Mouse (Mus musculus) neural tube, embryonic 12.5 days (tissue): ENCODE results near the gene Fam83e. TPM values are rescaled to one million over a fixed set of nuclear protein-coding genes. Genes with fewer than 3 reads are reported as not detected.

ENCODE experiments used
- ATAC-seq: fragments of 200-750 bp; cut with Nextera tagmentation; 2 replicates; pipeline ENCODE4 v1.8.0; 2017; ENCODE audit warnings: low read depth, mild to moderate bottlenecking, moderate TSS enrichment, moderate library complexity; ENCODE audit not compliant: low FRiP score
- H3K27ac ChIP-seq: fragments of 300-500 bp; sonication (generic); 2 replicates; pipeline ENCODE4 v1.5.1; 2016
- H3K27me3 ChIP-seq: fragments of 300-500 bp; sonication (generic); replicated peaks from 2 replicates; pipeline ENCODE4 v1.6.1; 2016; ENCODE audit warnings: mild to moderate bottlenecking
- H3K36me3 ChIP-seq: fragments of 300-500 bp; sonication (generic); 2 replicates; pipeline ENCODE4 v1.6.1; 2016; ENCODE audit warnings: mild to moderate bottlenecking
- H3K4me1 ChIP-seq: fragments of 300-500 bp; sonication (generic); 2 replicates; pipeline ENCODE4 v1.6.1; 2016
- H3K4me2 ChIP-seq: fragments of 300-500 bp; sonication (generic); replicated peaks from 2 replicates; pipeline ENCODE4 v1.6.1; 2016; ENCODE audit warnings: mild to moderate bottlenecking
- H3K4me3 ChIP-seq: fragments of 300-500 bp; sonication (generic); 2 replicates; pipeline ENCODE4 v1.5.1; 2016
- H3K9ac ChIP-seq: fragments of 300-500 bp; sonication (generic); 2 replicates; pipeline ENCODE4 v1.6.1; 2016; ENCODE audit warnings: mild to moderate bottlenecking
- H3K9me3 ChIP-seq: fragments of 300-500 bp; sonication (generic); 2 replicates; pipeline ENCODE4 v1.6.1; 2016; ENCODE audit warnings: mild to moderate bottlenecking
- WGBS: fragments of 180-500 bp; shearing (Covaris S2); methylation state at CpG from one replicate; pipeline ENCODE4 v1.1.7; 2016; 5-methylcytosine and 5-hydroxymethylcytosine counted together
- polyA plus RNA-seq: library from polyadenylated mRNA; unstranded; fragments of >200 nt; fragmentation: Nextera tagmentation; extraction: Ambion mirVana; gene quantifications from 2 replicates; pipeline ENCODE4 v1.2.1, GENCODE M21; 2016

Fam83e gene
- polyA plus RNA-seq, 1 experiment from 2014 or later = 0.94 TPM

GRCm38 (mm10) chr7:45711316-45712021 is 9.5 kb upstream of the Fam83e start:
- no peak overlapping the region for H3K27ac ChIP-seq
- no peak overlapping the region for H3K4me3 ChIP-seq
- WGBS = 91% methylated on average over 24 of the region's 24 CpGs
- H3K4me1 ChIP-seq = peaks cover 57% of the 10 kb centered on the region
- no peak for ATAC-seq
- H3K9ac ChIP-seq = no peak overlapping the region
- no peaks in the 10 kb centered on the region for H3K9me3 ChIP-seq
- H3K4me2 ChIP-seq = no peak overlapping the region
- peaks cover 36% of the 10 kb centered on the region for H3K36me3 ChIP-seq
- H3K27me3 ChIP-seq = no peaks in the 10 kb centered on the region

DNA sequence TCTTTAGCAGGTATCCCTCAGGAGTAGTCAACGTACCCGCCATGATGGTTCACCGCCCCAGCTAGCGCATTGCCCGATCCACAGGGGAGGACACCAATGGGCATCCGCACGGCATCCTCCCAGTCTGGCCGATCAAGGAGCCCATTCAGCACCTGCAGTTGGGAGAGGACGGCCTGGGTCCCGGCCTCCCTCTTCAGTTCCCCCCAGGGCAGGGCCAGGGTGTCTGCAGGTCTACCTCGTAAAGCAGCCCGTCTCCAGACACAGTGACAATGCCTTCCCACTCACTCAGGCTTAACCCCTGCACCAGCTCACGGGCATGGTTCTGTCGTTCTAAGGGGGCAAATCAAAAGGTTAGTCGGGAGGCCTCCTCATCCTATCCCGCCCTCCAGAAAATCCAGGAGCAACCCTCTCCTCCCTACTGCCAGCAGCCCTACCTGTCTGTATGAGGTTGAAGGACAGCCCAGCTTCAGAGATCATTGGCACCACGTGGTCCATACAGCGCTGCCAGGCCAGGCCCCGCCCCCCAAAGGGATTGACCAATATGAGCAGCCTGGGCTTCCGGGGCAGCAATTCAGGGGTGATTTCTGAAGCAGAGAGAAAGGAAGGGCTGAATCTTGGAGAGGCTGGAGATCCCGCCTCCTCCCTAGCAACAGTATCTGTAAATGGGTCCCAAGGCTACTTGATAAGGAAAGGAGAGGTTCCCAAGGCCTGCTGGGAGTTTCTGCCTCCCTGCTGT is 8.8 kb upstream of the Fam83e start:
- H3K9ac ChIP-seq = no peak overlapping the region
- WGBS = 90% methylated on average over 21 of the region's 21 CpGs

GRCm38 (mm10) chr7:45713396-45713795 is 7.6 kb upstream of the Fam83e start:
- Histone ChIP-seq H3K36me3 (peaks cover 36% of the 10 kb centered on the region), H3K27me3 (no peaks in the 10 kb centered on the region), H3K4me1 (peaks cover 45% of the 10 kb centered on the region), H3K9me3 (no peaks in the 10 kb centered on the region), H3K9ac (no peak overlapping the region), H3K4me2 (no peak overlapping the region; the same call in 1 of the 2 replicates), H3K27ac (no peak overlapping the region), H3K4me3 (no peak overlapping the region)
- no peak for ATAC-seq
- WGBS = 94% methylated on average over 16 of the region's 16 CpGs

More for the DNA sequence above, 8.8 kb upstream of the Fam83e start:
- H3K4me3 ChIP-seq = no peak overlapping the region
- ATAC-seq = no peak
- no peaks in the 10 kb centered on the region for H3K27me3 ChIP-seq
- peaks cover 36% of the 10 kb centered on the region for H3K36me3 ChIP-seq
- no peak overlapping the region for H3K4me2 ChIP-seq
- H3K27ac ChIP-seq = no peak overlapping the region
- peaks cover 57% of the 10 kb centered on the region for H3K4me1 ChIP-seq
- no peaks in the 10 kb centered on the region for H3K9me3 ChIP-seq

DNA sequence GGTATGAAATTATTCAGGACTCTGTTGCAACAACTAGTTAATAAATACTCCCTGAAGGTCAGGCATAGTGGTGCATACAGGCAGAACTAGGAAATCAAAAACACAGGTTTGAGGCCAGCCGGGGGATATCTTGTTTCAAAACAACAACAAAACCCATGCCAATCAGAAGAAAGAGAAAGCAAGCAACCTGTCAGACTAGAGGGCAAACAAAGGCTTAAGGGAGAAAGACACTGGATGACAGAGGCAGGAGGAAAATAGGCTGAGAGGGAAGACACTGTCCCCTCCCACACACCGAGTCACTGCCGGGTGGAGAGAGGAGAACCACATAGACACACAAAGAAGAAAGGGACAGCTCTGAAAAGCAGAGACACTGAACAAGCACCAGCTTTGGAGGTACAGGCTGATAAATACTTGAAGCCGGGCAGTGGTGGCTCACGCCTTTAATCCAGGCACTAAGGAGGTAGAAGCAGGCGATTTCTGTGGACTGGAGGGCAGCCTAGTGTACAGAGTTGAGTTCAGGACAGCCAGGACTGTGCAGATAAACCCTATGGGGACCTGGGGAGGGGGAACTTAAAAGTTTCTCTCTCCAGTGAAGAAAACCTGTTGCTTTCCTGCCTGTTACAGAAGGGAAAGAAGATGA is 7.0 kb upstream of the Fam83e start:
- Histone ChIP-seq H3K4me1 (peaks cover 45% of the 10 kb centered on the region), H3K9me3 (no peaks in the 10 kb centered on the region), H3K9ac (peak overlapping the region; percentile 69; the same call in 1 of the 2 replicates), H3K4me2 (peak overlapping the region; percentile 93), H3K27me3 (no peaks in the 10 kb centered on the region), H3K4me3 (peak overlapping the region; percentile 74), H3K36me3 (peaks cover 36% of the 10 kb centered on the region), H3K27ac (no peak overlapping the region)
- no peak for ATAC-seq
- WGBS = 93% methylated on average over 6 of the region's 6 CpGs

DNA sequence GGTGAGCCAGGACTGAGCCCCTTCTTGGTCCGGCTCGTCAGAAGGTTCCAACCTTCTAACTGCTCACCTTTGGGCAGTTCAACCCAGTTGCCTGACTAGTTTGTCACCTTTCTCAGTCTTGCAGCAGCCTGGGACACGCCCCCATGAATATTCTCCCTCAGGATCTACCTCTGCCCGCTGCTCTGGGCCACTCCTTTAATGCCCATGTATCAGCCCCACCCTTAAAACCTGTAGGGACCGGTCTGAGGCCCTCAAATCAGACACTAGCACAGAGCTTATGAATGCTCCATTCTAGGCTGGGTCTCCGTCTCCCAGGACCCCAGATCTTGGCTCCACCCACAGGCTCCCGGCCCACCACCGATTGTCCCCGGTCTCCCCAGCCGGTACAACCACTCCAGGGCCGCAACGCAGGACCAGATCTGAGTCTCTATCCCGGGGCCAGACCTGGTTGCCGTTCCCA is 6.4 kb upstream of the Fam83e start:
- Histone ChIP-seq H3K9me3 (no peaks in the 10 kb centered on the region), H3K36me3 (peaks cover 42% of the 10 kb centered on the region)

GRCm38 (mm10) chr7:45715090-45715708 is 5.8 kb upstream of the Fam83e start, which contains the start of gene Rpl18:
Gene Rpl18 (plus strand): TSS chr7:45715457.
- Histone ChIP-seq H3K27ac (no peak within 1 kb of the TSS), H3K36me3 (peaks cover 44% of the 10 kb centered on the region), H3K27me3 (no peaks in the 10 kb centered on the region), H3K9ac (peak within 1 kb of the TSS; percentile 69), H3K4me3 (peak within 1 kb of the TSS; percentile 74), H3K9me3 (no peaks in the 10 kb centered on the region), H3K4me1 (peaks cover 44% of the 10 kb centered on the region), H3K4me2 (peak within 1 kb of the TSS; percentile 93)
- ATAC-seq = peak; percentile 86
- 6% methylated on average over 34 of the region's 34 CpGs for whole genome bisulfite sequencing

More for the DNA sequence above, 6.4 kb upstream of the Fam83e start:
- Histone ChIP-seq H3K27ac (no peak overlapping the region), H3K4me3 (peak overlapping the region; percentile 74), H3K27me3 (no peaks in the 10 kb centered on the region), H3K4me1 (peaks cover 45% of the 10 kb centered on the region), H3K4me2 (peak overlapping the region; percentile 93), H3K9ac (peak overlapping the region; percentile 69)
- ATAC-seq = peak; percentile 17; the same call in 1 of the 2 replicates
- 10% methylated on average over 14 of the region's 14 CpGs for WGBS

DNA sequence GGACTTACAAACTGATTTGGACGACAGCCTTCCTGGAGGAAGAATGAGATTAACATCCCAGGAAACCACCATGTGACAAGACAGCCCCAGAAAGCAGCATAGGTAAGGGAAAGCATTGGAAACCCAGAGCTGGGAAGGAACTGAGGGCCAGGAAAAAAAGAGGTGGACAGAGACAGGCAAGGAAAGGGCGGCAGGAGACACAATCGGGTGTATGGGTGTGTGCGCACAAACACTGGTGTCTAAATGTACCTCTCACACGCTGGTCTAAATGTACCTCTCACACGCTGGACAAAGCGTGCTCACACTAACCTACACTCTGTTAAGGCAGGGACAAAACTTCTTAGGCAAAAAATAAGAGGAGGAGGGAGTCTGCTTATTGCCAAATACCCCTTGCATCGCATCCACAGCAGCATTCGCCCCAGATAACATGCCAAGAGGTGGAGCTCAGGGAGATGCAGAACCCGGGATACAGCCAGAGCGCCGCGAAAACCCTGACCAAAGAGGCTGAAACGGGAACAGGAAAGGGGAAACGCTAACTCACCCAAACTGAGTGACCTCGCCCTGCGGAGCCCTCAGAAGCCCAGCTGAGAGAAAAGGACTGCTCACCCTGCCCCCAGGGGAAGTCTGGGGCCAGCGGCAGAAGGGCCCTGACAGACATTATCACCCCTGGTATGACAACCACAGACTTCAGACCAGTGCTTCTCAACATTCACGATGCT is 5.1 kb upstream of the Fam83e start:
- peaks cover 45% of the 10 kb centered on the region for H3K36me3 ChIP-seq
- no peaks in the 10 kb centered on the region for H3K9me3 ChIP-seq
- no peak overlapping the region for H3K27ac ChIP-seq
- WGBS = 85% methylated on average over 19 of the region's 19 CpGs
- peak overlapping the region; percentile 93 for H3K4me2 ChIP-seq
- peaks cover 44% of the 10 kb centered on the region for H3K4me1 ChIP-seq
- ATAC-seq = no peak
- H3K27me3 ChIP-seq = no peaks in the 10 kb centered on the region
- peak overlapping the region; percentile 74; the same call in 1 of the 2 replicates for H3K4me3 ChIP-seq
- H3K9ac ChIP-seq = peak overlapping the region; percentile 48

- Histone ChIP-seq H3K27me3 (no peaks in the 10 kb centered on the region), H3K9ac (no peak overlapping the region), H3K27ac (no peak overlapping the region), H3K36me3 (peaks cover 45% of the 10 kb centered on the region), H3K4me2 (peak overlapping the region; percentile 93), H3K4me3 (peak overlapping the region; percentile 91; the same call in 1 of the 2 replicates), H3K4me1 (peaks cover 44% of the 10 kb centered on the region), H3K9me3 (no peaks in the 10 kb centered on the region)
- 93% methylated on average over 3 of the region's 3 CpGs for WGBS
- ATAC-seq = no peak
Observed at GRCm38 (mm10) chr7:45716460-45716857, 4.6 kb upstream of the Fam83e start.

DNA sequence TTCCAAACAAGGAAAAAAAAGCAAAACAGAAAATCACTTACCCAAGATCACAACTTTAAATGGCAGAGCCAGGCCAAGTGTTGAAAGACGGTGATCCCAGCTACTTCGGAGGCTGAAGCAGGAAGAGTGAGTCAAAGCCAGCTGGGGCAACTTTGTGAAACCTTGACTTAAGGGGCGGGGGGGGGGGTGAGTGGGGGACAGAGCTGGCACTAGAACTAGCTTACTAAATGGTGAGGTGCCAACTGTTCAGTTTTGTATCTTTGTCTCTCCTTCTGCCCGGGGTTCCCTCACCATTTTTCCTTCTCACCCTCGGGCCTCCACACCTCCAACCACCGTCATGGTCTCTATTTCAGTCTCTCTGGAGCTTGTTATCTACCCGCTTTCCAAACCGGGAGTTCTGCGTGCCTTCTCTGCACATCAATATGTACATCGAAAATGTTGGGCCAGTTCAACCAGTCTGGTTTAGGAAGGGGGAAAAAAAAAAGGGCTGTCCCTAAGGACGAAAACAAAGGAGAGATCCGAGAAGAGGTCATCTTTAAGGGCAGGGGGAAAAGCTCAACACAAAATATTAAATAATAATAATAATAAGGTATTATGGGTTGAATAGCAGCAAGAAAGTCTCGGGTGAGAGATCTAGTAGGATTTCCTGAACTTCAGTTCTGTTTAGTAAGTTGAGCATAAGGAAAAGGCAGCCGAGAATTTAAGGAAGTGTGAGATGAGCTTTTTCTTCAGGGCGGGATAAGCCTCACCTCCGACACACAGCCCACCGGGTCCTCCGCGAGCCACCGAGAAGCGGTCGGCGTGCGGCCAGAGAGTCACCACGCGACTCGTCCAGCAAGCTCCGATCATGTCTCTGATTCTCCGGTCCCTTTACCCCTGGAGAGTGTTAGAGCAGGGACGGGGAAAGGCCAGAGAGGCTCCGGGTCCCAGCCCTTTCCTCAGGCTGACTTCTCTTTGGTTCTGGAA is 3.8 kb upstream of the Fam83e start:
- Histone ChIP-seq H3K9me3 (no peaks in the 10 kb centered on the region), H3K9ac (peak overlapping the region; percentile 73), H3K4me1 (peaks cover 44% of the 10 kb centered on the region), H3K36me3 (peaks cover 45% of the 10 kb centered on the region), H3K4me3 (peak overlapping the region; percentile 91), H3K27me3 (no peaks in the 10 kb centered on the region), H3K27ac (peak overlapping the region; percentile 50), H3K4me2 (peak overlapping the region; percentile 93)
- WGBS = 12% methylated on average over 31 of the region's 31 CpGs
- ATAC-seq = peak; percentile 25

GRCm38 (mm10) chr7:45717918-45718297 is 3.1 kb upstream of the Fam83e start, which contains the start of gene Sphk2:
Gene Sphk2 (minus strand): TSS chr7:45718002.
- Histone ChIP-seq H3K36me3 (peaks cover 45% of the 10 kb centered on the region), H3K27ac (peak within 1 kb of the TSS; percentile 67), H3K4me3 (peak within 1 kb of the TSS; percentile 91), H3K9me3 (no peaks in the 10 kb centered on the region), H3K4me1 (peaks cover 44% of the 10 kb centered on the region), H3K9ac (peak within 1 kb of the TSS; percentile 92), H3K27me3 (no peaks in the 10 kb centered on the region), H3K4me2 (peak within 1 kb of the TSS; percentile 93)
- WGBS = under 1% methylated on average over 41 of the region's 41 CpGs
- ATAC-seq = peak; percentile 67
